Mouse (Mus musculus) liver, embryonic 18 days (tissue): ENCODE data around the gene Rgp1. TPM values are rescaled to one million over a fixed set of nuclear protein-coding genes. Genes with fewer than 3 reads are reported as not detected.

ENCODE experiments used
- polyA plus RNA-seq: library from polyadenylated mRNA; depleted of rRNA; stranded (reverse); fragments of >200 nt; gene quantifications from 2 replicates; pipeline ENCODE4 v1.2.3, GENCODE M21; 2012; rRNA removed

Gene Rgp1
- 13.1 and 16.8 TPM in 2 replicates for polyA plus RNA-seq

GRCm38 (mm10) chr4:43578376-43579204 is at the start of gene Rgp1, which contains the start of gene Gba2:
Rgp1 (plus strand) TSS chr4:43578715.
Gba2 (minus strand) TSS chr4:43578873.

GRCm38 (mm10) chr4:43561997-43562768 is 16.3 kb upstream of the Rgp1 start, which contains the start of the genes Creb3 and Tln1:
Creb3 (plus strand) TSS chr4:43562332.
Tln1 (minus strand) TSS chr4:43562691.

GRCm38 (mm10) chr4:43584444-43585416 is 6.2 kb downstream of the Rgp1 start, which contains the start of gene Msmp:
Msmp (minus strand) TSS chr4:43584494.

GRCm38 (mm10) chr4:43631046-43631955 is 52.8 kb downstream of the Rgp1 start, which contains the start of gene Npr2:
Npr2 (plus strand) TSS chr4:43631935.

Other genes with a start within 250 kb of the Rgp1 start
- 2.9 and 4.0 TPM in 2 replicates for gene Rusc2, start 196.7 kb upstream of the Rgp1 start, polyA plus RNA-seq
- gene Fam166b, start 149.6 kb upstream of the Rgp1 start, polyA plus RNA-seq = 0.08 and 0.11 TPM in 2 replicates
- gene Tesk1, start 136.8 kb upstream of the Rgp1 start, polyA plus RNA-seq = 5.2 and 5.5 TPM in 2 replicates
- 5.9 and 7.6 TPM in 2 replicates for gene Cd72, start 124.1 kb upstream of the Rgp1 start, polyA plus RNA-seq
- gene Sit1, start 95.0 kb upstream of the Rgp1 start, polyA plus RNA-seq = 0.66 and 0.95 TPM in 2 replicates
- gene Ccdc107, start 85.8 kb upstream of the Rgp1 start, polyA plus RNA-seq = 61.8 and 73.3 TPM in 2 replicates
- gene Arhgef39, start 79.0 kb upstream of the Rgp1 start, polyA plus RNA-seq = 21.6 and 29.0 TPM in 2 replicates
- 1.2 TPM in 2 replicates for gene Car9, start 71.7 kb upstream of the Rgp1 start, polyA plus RNA-seq
- gene Tpm2, start 55.0 kb upstream of the Rgp1 start, polyA plus RNA-seq = 7.9 and 9.7 TPM in 2 replicates
- 18.2 and 19.5 TPM in 2 replicates for gene Creb3, start 16.4 kb upstream of the Rgp1 start, polyA plus RNA-seq
- 24.2 and 32.2 TPM in 2 replicates for gene Tln1, start 16.0 kb upstream of the Rgp1 start, polyA plus RNA-seq
- 10.0 and 13.0 TPM in 2 replicates for gene Gba2, start 158 bp downstream of the Rgp1 start, polyA plus RNA-seq
- gene Msmp, start 5.8 kb downstream of the Rgp1 start, polyA plus RNA-seq = 0.04 TPM in 1 of 2 replicates, not detected in the other
- gene Npr2, start 53.2 kb downstream of the Rgp1 start, polyA plus RNA-seq = 2.2 and 2.9 TPM in 2 replicates
- gene Spag8, start 74.9 kb downstream of the Rgp1 start, polyA plus RNA-seq = 0.25 and 0.35 TPM in 2 replicates
- gene Hint2, start 77.8 kb downstream of the Rgp1 start, polyA plus RNA-seq = 52.1 and 54.6 TPM in 2 replicates
- gene Tmem8b, start 90.3 kb downstream of the Rgp1 start, polyA plus RNA-seq = 0.26 and 0.30 TPM in 2 replicates
- gene Fam221b, start 90.4 kb downstream of the Rgp1 start, polyA plus RNA-seq = under 0.01 and 0.03 TPM in 2 replicates
- not detected in 2 replicates for gene Olfr70, start 122.1 kb downstream of the Rgp1 start, polyA plus RNA-seq
- not detected in 2 replicates for gene Olfr71, start 131.5 kb downstream of the Rgp1 start, polyA plus RNA-seq
- gene Hrct1, start 148.5 kb downstream of the Rgp1 start, polyA plus RNA-seq = 0.28 and 0.39 TPM in 2 replicates
- 0.07 and 0.10 TPM in 2 replicates for gene Spaar, start 151.3 kb downstream of the Rgp1 start, polyA plus RNA-seq
- not detected in 2 replicates for gene Olfr159, start 192.3 kb downstream of the Rgp1 start, polyA plus RNA-seq
- gene Olfr156, start 245.2 kb downstream of the Rgp1 start, polyA plus RNA-seq = not detected in 2 replicates